Mouse (Mus musculus): ENCODE measurements around the gene Mpv17l. TPM values are rescaled to one million over a fixed set of nuclear protein-coding genes. Genes with fewer than 3 reads are reported as not detected.
A peak's percentile ranks its signal among the peaks of the same experiment; 100 is the strongest.

Mpv17l gene
- polyA plus RNA-seq, 2 experiments: 3.4 to 4.3 TPM

- Histone ChIP-seq H3K27me3 (ENCODE audit: control insufficient read depth, insufficient read depth, low read length) (no peaks in the 10 kb centered on the region), H3K9ac (ENCODE audit: low read depth, low read length, severe bottlenecking) (no peak overlapping the region), H3K4me3 (replicated peaks; ENCODE audit: low read length) (no peak overlapping the region), H3K4me1 (ENCODE audit: control insufficient read depth, insufficient read depth, low read length) (no peaks in the 10 kb centered on the region), H3K36me3 (ENCODE audit: control insufficient read depth, insufficient read depth, low read length) (peaks cover 65% of the 10 kb centered on the region), H3K9me3 (ENCODE audit: control insufficient read depth, low read length) (no peaks in the 10 kb centered on the region), H3K4me2 (replicated peaks; ENCODE audit: low read depth, low read length, severe bottlenecking) (0 out of 2 replicates have a peak overlapping the region, but pooled peaks have one; percentile 19), H3K27ac (replicated peaks; ENCODE audit: low read depth, low read length) (no peak overlapping the region)
- WGBS: 18% methylated on average over 42 of the region's 42 CpGs
- no peak for TF ChIP-seq POLR2A (IDR thresholded peaks at IDR 0.05; ENCODE audit: borderline replicate concordance, extremely low read depth, insufficient read depth, insufficient read length)
- ATAC-seq (ENCODE audit: low FRiP score, low read depth) (no peak), DNase-seq (ENCODE audit: low spot score) (no peak)
Measured at GRCm38 (mm10) chr16:13867910-13868514, 34.9 kb upstream of the Mpv17l start.

- ATAC-seq (ENCODE audit: low FRiP score, low read depth): no peak
- no peaks in the 10 kb centered on the region for H3K9me3 ChIP-seq (ENCODE audit: control insufficient read depth, low read length)
- H3K9ac ChIP-seq (ENCODE audit: low read depth, low read length, severe bottlenecking): no peak overlapping the region
- H3K36me3 ChIP-seq (ENCODE audit: control insufficient read depth, insufficient read depth, low read length): peaks cover 69% of the 10 kb centered on the region
- DNase-seq (ENCODE audit: low spot score): no peak
- H3K27ac ChIP-seq (replicated peaks; ENCODE audit: low read depth, low read length): no peak overlapping the region
- H3K4me2 ChIP-seq (replicated peaks; ENCODE audit: low read depth, low read length, severe bottlenecking): no peak overlapping the region
- H3K4me3 ChIP-seq (replicated peaks; ENCODE audit: low read length): no peak overlapping the region
- no peaks in the 10 kb centered on the region for H3K27me3 ChIP-seq (ENCODE audit: control insufficient read depth, insufficient read depth, low read length)
- TF ChIP-seq POLR2A (IDR thresholded peaks at IDR 0.05; ENCODE audit: borderline replicate concordance, extremely low read depth, insufficient read depth, insufficient read length): no peak
- H3K4me1 ChIP-seq (ENCODE audit: control insufficient read depth, insufficient read depth, low read length): no peaks in the 10 kb centered on the region
- 90% methylated on average over 4 of the region's 4 CpGs for WGBS
Measured at GRCm38 (mm10) chr16:13875483-13875882, 27.5 kb upstream of the Mpv17l start.

- Histone ChIP-seq H3K9ac (ENCODE audit: low read depth, low read length, severe bottlenecking) (no peak overlapping the region), H3K4me2 (replicated peaks; ENCODE audit: low read depth, low read length, severe bottlenecking) (no peak overlapping the region), H3K9me3 (ENCODE audit: control insufficient read depth, low read length) (no peaks in the 10 kb centered on the region), H3K4me3 (replicated peaks; ENCODE audit: low read length) (no peak overlapping the region), H3K27ac (replicated peaks; ENCODE audit: low read depth, low read length) (no peak overlapping the region), H3K27me3 (ENCODE audit: control insufficient read depth, insufficient read depth, low read length) (no peaks in the 10 kb centered on the region), H3K4me1 (ENCODE audit: control insufficient read depth, insufficient read depth, low read length) (no peaks in the 10 kb centered on the region), H3K36me3 (ENCODE audit: control insufficient read depth, insufficient read depth, low read length) (peaks cover 30% of the 10 kb centered on the region)
- ATAC-seq (ENCODE audit: low FRiP score, low read depth): no peak
- TF ChIP-seq POLR2A (IDR thresholded peaks at IDR 0.05; ENCODE audit: borderline replicate concordance, extremely low read depth, insufficient read depth, insufficient read length): no peak
- DNase-seq (ENCODE audit: low spot score): peak; percentile 7
- 24% methylated on average over 3 of the region's 3 CpGs for WGBS
Measured at GRCm38 (mm10) chr16:13883094-13883774, 19.7 kb upstream of the Mpv17l start.

- ATAC-seq (ENCODE audit: low FRiP score, low read depth): no peak
- H3K9ac ChIP-seq (ENCODE audit: low read depth, low read length, severe bottlenecking): no peak overlapping the region
- no peaks in the 10 kb centered on the region for H3K36me3 ChIP-seq (ENCODE audit: control insufficient read depth, insufficient read depth, low read length)
- WGBS: 73% methylated on average over 2 of the region's 2 CpGs
- TF ChIP-seq POLR2A (IDR thresholded peaks at IDR 0.05; ENCODE audit: borderline replicate concordance, extremely low read depth, insufficient read depth, insufficient read length): no peak
- no peak overlapping the region for H3K27ac ChIP-seq (replicated peaks; ENCODE audit: low read depth, low read length)
- no peaks in the 10 kb centered on the region for H3K9me3 ChIP-seq (ENCODE audit: control insufficient read depth, low read length)
- no peak overlapping the region for H3K4me2 ChIP-seq (replicated peaks; ENCODE audit: low read depth, low read length, severe bottlenecking)
- no peak overlapping the region for H3K4me3 ChIP-seq (replicated peaks; ENCODE audit: low read length)
- no peak for DNase-seq (ENCODE audit: low spot score)
- H3K27me3 ChIP-seq (ENCODE audit: control insufficient read depth, insufficient read depth, low read length): no peaks in the 10 kb centered on the region
- 0 out of 2 replicates have a peak, but pooled peaks cover 4% of the 10 kb centered on the region for H3K4me1 ChIP-seq (ENCODE audit: control insufficient read depth, insufficient read depth, low read length)
Measured at GRCm38 (mm10) chr16:13890449-13890848, 12.5 kb upstream of the Mpv17l start.

GRCm38 (mm10) chr16:13892850-13893249, 10.1 kb upstream of the Mpv17l start:
- DNase-seq (ENCODE audit: low spot score) (no peak), ATAC-seq (ENCODE audit: low FRiP score, low read depth) (no peak)
- Histone ChIP-seq H3K4me2 (replicated peaks; ENCODE audit: low read depth, low read length, severe bottlenecking) (no peak overlapping the region), H3K9ac (ENCODE audit: low read depth, low read length, severe bottlenecking) (no peak overlapping the region), H3K27ac (replicated peaks; ENCODE audit: low read depth, low read length) (no peak overlapping the region), H3K36me3 (ENCODE audit: control insufficient read depth, insufficient read depth, low read length) (no peaks in the 10 kb centered on the region), H3K4me3 (replicated peaks; ENCODE audit: low read length) (no peak overlapping the region), H3K4me1 (ENCODE audit: control insufficient read depth, insufficient read depth, low read length) (0 out of 2 replicates have a peak, but pooled peaks cover 4% of the 10 kb centered on the region), H3K27me3 (ENCODE audit: control insufficient read depth, insufficient read depth, low read length) (no peaks in the 10 kb centered on the region), H3K9me3 (ENCODE audit: control insufficient read depth, low read length) (no peaks in the 10 kb centered on the region)
- TF ChIP-seq POLR2A (IDR thresholded peaks at IDR 0.05; ENCODE audit: borderline replicate concordance, extremely low read depth, insufficient read depth, insufficient read length): no peak

Data from limb, embryonic 14.5 days (tissue).